Mouse (Mus musculus) brown adipose tissue, adult 24 weeks (tissue): ENCODE results near the gene Scd2. TPM values are rescaled to one million over a fixed set of nuclear protein-coding genes. Genes with fewer than 3 reads are reported as not detected.
A peak's percentile ranks its signal among the peaks of the same experiment; 100 is the strongest.
"Not testable (repeated sequence)": the region's sequence is repeated elsewhere in the genome, so short reads cannot be mapped to it uniquely, and the experiment has no call there.

Experiments
- H3K27ac ChIP-seq: fragments of 200-500 bp; replicated peaks from 2 replicates; pipeline ENCODE4 v1.5.1; 2012; ENCODE audit warnings: low read depth, mild to moderate bottlenecking, low read length
- H3K4me1 ChIP-seq: fragments of 200-500 bp; 2 replicates; pipeline ENCODE4 v1.6.1; 2012; ENCODE audit warnings: low read length, mixed read lengths; ENCODE audit not compliant: control insufficient read depth, insufficient read depth, insufficient read length
- H3K4me3 ChIP-seq: fragments of 200-500 bp; 2 replicates; pipeline ENCODE4 v1.5.1; 2012; ENCODE audit warnings: low read depth, mild to moderate bottlenecking, low read length, moderate library complexity; ENCODE audit not compliant: insufficient read depth
- polyA plus RNA-seq: library from polyadenylated mRNA; stranded (reverse); fragments of >200 nt; gene quantifications from 2 replicates; pipeline ENCODE4 v1.2.4, GENCODE M21; 2012; ENCODE audit not compliant: missing spikeins, insufficient read depth, insufficient read length

Scd2 gene
- polyA plus RNA-seq, 1 experiment: 247 TPM

- H3K4me1 ChIP-seq: peaks cover 9% of the 10 kb centered on the region; the same call in 1 of the 2 replicates
- H3K4me3 ChIP-seq: no peak overlapping the region
- no peak overlapping the region for H3K27ac ChIP-seq
These were observed 29.9 kb upstream of the Scd2 start for GRCm38 (mm10) chr19:44263581-44263980.

DNA sequence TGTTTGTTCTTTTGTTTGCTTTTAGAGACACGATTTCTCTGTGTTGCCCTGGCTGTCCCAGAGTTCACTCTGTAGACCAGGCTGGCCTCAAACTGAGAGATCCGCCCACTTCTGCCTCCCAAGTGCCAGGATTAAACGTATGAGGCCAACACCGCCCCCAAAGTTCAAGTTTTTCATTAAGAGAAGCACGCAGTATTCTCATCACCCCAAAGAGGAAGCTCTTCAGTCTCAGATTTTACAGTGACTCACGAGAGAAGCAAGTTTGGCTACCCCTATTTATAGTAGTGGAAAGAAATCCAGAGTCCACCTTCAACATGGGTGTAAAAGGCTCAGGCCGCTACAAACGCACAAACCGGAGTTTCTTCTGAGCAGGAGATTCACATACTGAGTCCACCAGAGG lies 29.2 kb upstream of the Scd2 start:
- Histone ChIP-seq H3K27ac (no peak overlapping the region), H3K4me3 (no peak overlapping the region), H3K4me1 (peaks cover 8% of the 10 kb centered on the region; the same call in 1 of the 2 replicates)

DNA sequence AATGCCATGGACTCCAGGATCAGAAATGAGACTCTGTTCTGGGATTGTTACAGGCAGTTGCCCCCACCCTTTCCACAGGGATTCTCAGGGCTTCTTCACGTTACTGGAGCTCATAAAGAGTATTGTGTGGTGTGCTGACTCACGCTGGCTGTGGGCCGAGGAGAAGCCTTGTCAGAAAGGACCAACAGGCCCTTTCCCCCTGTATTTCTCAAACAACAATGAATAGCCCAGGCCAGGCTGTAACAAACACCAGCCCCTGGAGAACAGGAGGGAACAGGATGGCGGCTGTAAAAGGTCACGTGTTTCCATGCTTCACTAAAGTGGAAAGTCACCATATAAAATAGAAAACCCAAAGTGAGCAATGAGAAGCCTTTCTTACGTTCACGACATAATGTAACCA lies 28.2 kb upstream of the Scd2 start:
- Histone ChIP-seq H3K4me3 (no peak overlapping the region), H3K4me1 (peaks cover 6% of the 10 kb centered on the region; the same call in 1 of the 2 replicates), H3K27ac (peak overlapping the region; percentile 52)

GRCm38 (mm10) chr19:44265911-44266337 lies 27.6 kb upstream of the Scd2 start:
- Histone ChIP-seq H3K4me1 (peaks cover 6% of the 10 kb centered on the region; the same call in 1 of the 2 replicates), H3K4me3 (no peak overlapping the region), H3K27ac (peak overlapping the region; percentile 29; the same call in 1 of the 2 replicates)

GRCm38 (mm10) chr19:44266458-44266823 lies 27.0 kb upstream of the Scd2 start:
- Histone ChIP-seq H3K4me3 (peak overlapping the region; percentile 59), H3K4me1 (peaks cover 6% of the 10 kb centered on the region; the same call in 1 of the 2 replicates), H3K27ac (no peak overlapping the region)

DNA sequence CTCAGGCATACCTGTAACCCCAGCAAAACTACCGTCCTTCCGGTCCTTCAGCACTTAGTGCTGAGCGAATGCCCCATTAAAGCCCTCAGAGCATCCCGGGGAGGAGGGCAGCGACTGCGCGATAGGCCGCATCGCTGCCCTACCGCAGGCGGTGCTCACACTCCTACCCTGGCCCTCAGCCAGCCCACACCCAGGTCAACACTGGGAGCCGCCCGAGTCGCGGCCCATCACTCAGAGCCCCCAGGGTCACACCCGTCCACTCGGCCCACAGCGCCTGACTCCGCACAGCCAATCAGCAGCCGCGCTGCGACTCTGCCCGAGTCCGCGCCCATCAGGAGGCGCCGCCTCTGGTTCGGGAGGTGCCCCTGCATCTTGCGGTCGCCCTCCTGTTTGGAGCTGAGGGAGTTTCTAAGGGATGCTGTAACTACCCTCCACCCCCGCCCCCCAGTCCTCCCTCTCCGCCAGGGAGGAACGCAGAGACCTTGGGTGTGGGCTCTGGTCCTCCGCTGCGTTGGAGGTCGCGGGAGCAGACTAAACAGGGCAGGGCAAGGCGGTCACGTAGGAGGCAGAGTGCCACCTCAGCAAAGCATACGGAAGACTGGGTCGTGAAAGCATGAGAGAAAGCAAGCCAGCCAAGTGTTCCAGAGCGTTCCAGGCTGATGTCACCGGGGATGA lies 26.5 kb upstream of the Scd2 start:
- Histone ChIP-seq H3K27ac (no peak overlapping the region), H3K4me1 (peaks cover 6% of the 10 kb centered on the region; the same call in 1 of the 2 replicates), H3K4me3 (peak overlapping the region; percentile 59)

GRCm38 (mm10) chr19:44267499-44268002 lies 25.9 kb upstream of the Scd2 start:
- Histone ChIP-seq H3K27ac (no peak overlapping the region), H3K4me1 (peaks cover 6% of the 10 kb centered on the region; the same call in 1 of the 2 replicates), H3K4me3 (peak overlapping the region; percentile 59)

- Histone ChIP-seq H3K4me1 (no peaks in the 10 kb centered on the region), H3K27ac (no peak overlapping the region), H3K4me3 (no peak overlapping the region)
These were observed 19.8 kb upstream of the Scd2 start for GRCm38 (mm10) chr19:44273711-44274110.

GRCm38 (mm10) chr19:44274452-44274851 lies 19.0 kb upstream of the Scd2 start:
- Histone ChIP-seq H3K4me3 (no peak overlapping the region), H3K4me1 (no peaks in the 10 kb centered on the region), H3K27ac (no peak overlapping the region)

DNA sequence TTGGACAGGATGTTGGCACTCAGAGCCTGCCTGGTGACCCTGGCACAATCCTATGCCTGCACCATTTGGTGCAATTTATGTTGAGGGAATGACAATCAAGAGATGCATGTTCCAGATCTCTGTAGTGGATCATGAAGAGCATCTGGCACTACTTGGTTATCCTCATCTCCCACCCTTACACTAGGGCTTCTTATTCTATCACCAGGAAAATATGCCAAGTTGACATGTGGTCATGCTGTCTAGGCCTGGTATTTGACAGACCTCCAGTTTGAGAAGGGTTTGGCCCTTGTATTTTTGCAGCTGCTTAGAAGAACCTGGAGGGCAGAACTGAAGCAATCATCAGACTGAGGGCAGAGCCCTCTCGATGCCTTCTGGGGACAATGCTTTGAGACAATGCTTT lies 18.1 kb upstream of the Scd2 start:
- H3K4me1 ChIP-seq: no peaks in the 10 kb centered on the region
- no peak overlapping the region for H3K27ac ChIP-seq
- no peak overlapping the region for H3K4me3 ChIP-seq

GRCm38 (mm10) chr19:44276861-44277260 lies 16.6 kb upstream of the Scd2 start:
- peaks cover 8% of the 10 kb centered on the region; the same call in 1 of the 2 replicates for H3K4me1 ChIP-seq
- H3K27ac ChIP-seq: no peak overlapping the region
- no peak overlapping the region for H3K4me3 ChIP-seq

GRCm38 (mm10) chr19:44277931-44278330 lies 15.5 kb upstream of the Scd2 start:
- no peak overlapping the region for H3K27ac ChIP-seq
- no peak overlapping the region for H3K4me3 ChIP-seq
- peaks cover 8% of the 10 kb centered on the region; the same call in 1 of the 2 replicates for H3K4me1 ChIP-seq

- Histone ChIP-seq H3K27ac (peak overlapping the region; percentile 54; the same call in 1 of the 2 replicates), H3K4me3 (no peak overlapping the region), H3K4me1 (peaks cover 12% of the 10 kb centered on the region; the same call in 1 of the 2 replicates)
These were observed 12.7 kb upstream of the Scd2 start for GRCm38 (mm10) chr19:44280755-44281154.

- not testable (repeated sequence) for H3K27ac ChIP-seq, H3K4me3 ChIP-seq
- peaks cover 12% of the 10 kb centered on the region; the same call in 1 of the 2 replicates for H3K4me1 ChIP-seq
These were observed 11.5 kb upstream of the Scd2 start for GRCm38 (mm10) chr19:44281825-44282447.

GRCm38 (mm10) chr19:44282534-44283156 lies 10.8 kb upstream of the Scd2 start:
- Histone ChIP-seq H3K4me1 (peaks cover 12% of the 10 kb centered on the region; the same call in 1 of the 2 replicates), H3K4me3 (no peak overlapping the region), H3K27ac (no peak overlapping the region)
